Mouse (Mus musculus) cerebellum, adult 2 months (tissue): ENCODE data around the gene Glyatl3. TPM values are rescaled to one million over a fixed set of nuclear protein-coding genes. Genes with fewer than 3 reads are reported as not detected.

Source experiments
- DNase-seq, 2 experiments: peaks; one replicate each; pipeline ENCODE4 v3.0.0; 2021
- H3K27ac ChIP-seq: fragments of 200-500 bp; 2 replicates; pipeline ENCODE4 v1.5.1; 2012; ENCODE audit warnings: low read length, control low read depth, inconsistent platforms; ENCODE audit not compliant: insufficient read depth
- H3K27me3 ChIP-seq: fragments of 200-500 bp; 2 replicates; pipeline ENCODE4 v1.6.1; 2012; ENCODE audit warnings: inconsistent platforms, mild to moderate bottlenecking, low read length, moderate library complexity; ENCODE audit not compliant: control insufficient read depth, insufficient read depth
- H3K4me1 ChIP-seq: fragments of 200-500 bp; 2 replicates; pipeline ENCODE4 v1.6.1; 2011; ENCODE audit warnings: low read length; ENCODE audit not compliant: control insufficient read depth, insufficient read depth
- H3K4me3 ChIP-seq: fragments of 200-500 bp; replicated peaks from 2 replicates; pipeline ENCODE3; 2011; ENCODE audit warnings: mild to moderate bottlenecking, low read depth, low read length, control low read depth; ENCODE audit not compliant: insufficient read depth
- CTCF ChIP-seq: fragments of 200-500 bp; IDR thresholded peaks from 2 replicates; pipeline ENCODE4 v1.5.1; 2011; ENCODE audit warnings: low read depth, mild to moderate bottlenecking, control low read depth, low read length, moderate library complexity, borderline replicate concordance; ENCODE audit not compliant: insufficient read depth
- POLR2A ChIP-seq: fragments of 200-500 bp; IDR thresholded peaks from 2 replicates; pipeline ENCODE4 v1.6.1; 2011; ENCODE audit warnings: low read length, control low read depth, borderline replicate concordance; ENCODE audit not compliant: insufficient read depth
- WGBS: fragments of 180-500 bp; shearing (Covaris S2); methylation state at CpG from one replicate; pipeline ENCODE4 v1.1.7; 2018; 5-methylcytosine and 5-hydroxymethylcytosine counted together
- polyA plus RNA-seq: library from polyadenylated mRNA; depleted of rRNA; stranded (reverse); fragments of >200 nt; gene quantifications from 2 replicates; pipeline ENCODE4 v1.2.3, GENCODE M21; 2012; rRNA removed

Glyatl3 gene
- polyA plus RNA-seq, 1 experiment, result not detected

DNA sequence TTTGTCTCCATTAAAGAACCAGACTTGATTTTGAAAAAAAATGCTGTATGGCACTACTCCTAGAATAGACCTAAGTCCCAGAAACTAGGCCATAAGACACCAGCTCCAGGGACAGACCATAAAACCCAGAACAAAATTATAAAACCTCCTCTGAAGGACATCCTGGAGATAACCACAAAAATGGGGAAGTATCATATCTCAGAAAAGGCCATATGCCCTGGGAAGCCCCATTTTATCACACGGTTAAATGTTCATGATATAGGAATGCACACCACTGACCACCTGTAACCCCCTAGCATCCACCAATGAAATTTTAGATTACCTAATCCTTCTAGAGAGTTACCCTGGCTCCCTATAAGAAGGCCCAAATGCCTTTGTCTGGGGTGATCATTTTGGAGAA, 38.6 kb downstream of the Glyatl3 start:
- H3K4me3 ChIP-seq, result no peak overlapping the region
- no peak for DNase-seq
- no peaks in the 10 kb centered on the region for H3K27me3 ChIP-seq
- 100% methylated on average over 1 of the region's 1 CpGs for WGBS
- H3K4me1 ChIP-seq, result no peaks in the 10 kb centered on the region
- no peak overlapping the region for H3K27ac ChIP-seq
- no peak for TF ChIP-seq CTCF
- no peak for TF ChIP-seq POLR2A

DNA sequence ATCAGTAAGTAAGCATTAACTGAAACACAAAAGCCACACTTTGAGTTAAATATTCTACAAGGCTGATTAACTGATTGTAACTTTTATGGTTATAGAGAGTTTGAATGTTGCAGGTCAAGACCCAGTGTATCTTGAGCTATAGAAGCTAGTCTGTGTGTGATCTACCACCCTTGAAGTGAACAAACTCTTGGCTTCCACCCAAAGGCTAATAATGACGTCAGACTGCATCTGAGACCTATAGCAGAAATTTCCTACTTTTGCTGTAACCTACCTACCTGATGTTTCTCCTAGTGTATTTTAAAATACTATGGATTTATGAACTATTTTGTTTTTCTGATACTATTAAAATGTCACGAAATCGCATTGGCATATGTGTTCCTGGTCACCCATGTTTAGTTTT, 39.4 kb downstream of the Glyatl3 start:
- Histone ChIP-seq H3K27ac (no peak overlapping the region), H3K27me3 (no peaks in the 10 kb centered on the region), H3K4me1 (no peaks in the 10 kb centered on the region), H3K4me3 (no peak overlapping the region)
- TF ChIP-seq CTCF, result no peak
- TF ChIP-seq POLR2A, result no peak
- 70% methylated on average over 3 of the region's 3 CpGs for WGBS
- DNase-seq, result no peak

DNA sequence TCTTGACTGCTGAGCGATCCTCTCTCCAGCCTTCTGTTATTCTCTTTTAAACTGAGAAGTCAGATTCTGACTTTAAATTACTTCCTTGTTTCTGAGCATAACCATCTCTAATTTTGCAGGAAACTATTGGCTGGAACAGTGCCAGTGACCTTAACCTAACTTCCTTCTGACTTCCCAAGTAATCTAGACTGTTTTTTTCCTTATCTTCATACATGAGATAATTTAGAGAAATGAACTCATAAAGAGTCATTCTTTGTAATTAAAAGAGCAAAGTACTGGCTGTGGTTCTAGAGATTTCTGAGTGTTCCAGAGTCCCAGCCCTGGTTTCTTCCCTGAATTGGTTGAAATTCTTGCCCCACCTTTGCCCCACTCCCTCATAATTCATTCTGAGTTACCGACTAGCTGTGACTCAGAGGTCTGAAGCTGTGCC, 40.6 kb downstream of the Glyatl3 start:
- TF ChIP-seq POLR2A (no peak), CTCF (no peak)
- no peak for DNase-seq

DNA sequence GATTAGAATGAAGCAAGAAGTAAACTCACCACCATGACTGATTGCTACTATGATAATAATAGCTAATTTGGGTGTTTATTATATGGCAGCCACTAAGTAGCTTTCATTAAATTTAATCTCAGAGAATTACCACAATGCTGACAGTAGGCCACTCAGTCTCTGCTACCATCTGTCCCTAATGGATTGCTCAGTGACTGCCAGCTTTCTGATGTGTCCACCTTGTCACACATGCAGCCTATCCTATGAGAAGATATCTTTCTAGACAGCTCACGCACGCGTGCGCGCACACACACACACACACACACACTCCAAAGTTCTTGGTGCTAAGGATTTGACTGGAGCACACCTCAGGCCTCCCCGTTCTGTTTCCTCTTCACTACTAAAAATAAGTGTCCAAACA, 41.5 kb downstream of the Glyatl3 start:
- TF ChIP-seq POLR2A (no peak), CTCF (no peak)
- DNase-seq, result no peak
- Histone ChIP-seq H3K27me3 (no peaks in the 10 kb centered on the region), H3K27ac (no peak overlapping the region), H3K4me1 (no peaks in the 10 kb centered on the region), H3K4me3 (no peak overlapping the region)
- 71% methylated on average over 6 of the region's 6 CpGs for WGBS

More for the DNA sequence above, 40.6 kb downstream of the Glyatl3 start:
- WGBS, result 72% methylated on average over 2 of the region's 2 CpGs
- Histone ChIP-seq H3K4me3 (no peak overlapping the region), H3K4me1 (no peaks in the 10 kb centered on the region), H3K27ac (no peak overlapping the region), H3K27me3 (no peaks in the 10 kb centered on the region)

DNA sequence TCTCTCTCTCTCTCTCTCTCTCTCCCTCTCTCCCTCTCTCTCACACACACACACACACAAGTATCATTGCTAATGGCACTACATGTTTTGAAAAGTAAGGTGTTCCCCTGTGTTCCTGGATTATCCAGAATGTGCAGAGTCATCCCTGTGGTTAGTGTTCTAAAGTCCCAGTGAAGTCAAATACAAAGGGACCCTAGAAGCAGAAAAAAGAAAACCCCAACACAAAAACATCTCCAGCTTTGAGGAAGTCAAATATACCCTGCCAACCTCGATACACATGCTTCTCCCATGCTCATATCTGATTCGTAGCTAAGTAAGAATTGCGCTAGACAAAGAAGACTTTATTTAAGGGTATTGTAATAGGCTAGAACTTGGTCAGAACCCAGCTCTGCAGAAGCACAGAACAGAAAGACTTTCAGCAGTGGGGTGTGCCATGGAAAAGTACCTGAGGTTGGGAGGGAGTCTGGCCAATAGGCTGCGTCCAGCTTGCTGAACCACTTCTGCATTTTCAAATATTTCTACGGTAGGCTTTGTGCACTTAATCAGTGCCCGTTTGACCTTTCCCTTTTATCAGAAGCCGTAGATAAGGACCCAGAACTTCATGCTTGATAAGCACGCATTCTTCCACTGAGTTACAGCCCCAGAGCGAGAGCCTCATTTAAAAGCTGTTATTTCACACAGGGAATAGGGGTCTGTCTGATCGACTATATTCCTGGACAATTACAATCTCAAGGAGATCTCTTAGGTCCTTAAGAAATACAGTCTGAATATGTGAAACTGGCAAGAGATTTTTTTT, 45.0 kb downstream of the Glyatl3 start:
- whole genome bisulfite sequencing, result 57% methylated on average over 10 of the region's 10 CpGs
- no peak for DNase-seq
- Histone ChIP-seq H3K4me1 (no peaks in the 10 kb centered on the region), H3K27ac (no peak overlapping the region), H3K4me3 (no peak overlapping the region), H3K27me3 (no peaks in the 10 kb centered on the region)
- TF ChIP-seq CTCF (no peak), POLR2A (no peak)

DNA sequence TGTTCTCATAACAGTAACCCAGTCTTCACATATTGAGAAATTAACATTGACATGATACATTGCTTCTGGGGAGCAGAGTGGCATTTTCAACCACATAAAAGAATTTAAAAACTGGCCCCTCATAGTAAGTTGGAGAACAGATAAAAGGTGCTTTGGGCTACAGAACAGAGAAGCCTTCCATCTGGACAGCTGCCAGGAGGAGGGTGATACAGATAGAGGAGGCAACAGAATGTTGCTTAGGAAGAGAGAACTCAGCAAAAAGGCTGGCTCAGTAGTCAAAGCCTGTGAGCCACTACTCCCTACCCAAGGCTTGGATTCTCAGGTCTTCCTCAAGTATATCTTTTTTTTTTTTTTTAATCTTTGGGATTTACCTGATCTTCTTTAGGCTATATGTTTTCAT, 59.1 kb downstream of the Glyatl3 start:
- TF ChIP-seq POLR2A, result no peak
- TF ChIP-seq CTCF, result no peak
- Histone ChIP-seq H3K27me3 (no peaks in the 10 kb centered on the region), H3K4me3 (no peak overlapping the region), H3K27ac (no peak overlapping the region), H3K4me1 (no peaks in the 10 kb centered on the region)
- DNase-seq, result no peak

Other genes starting within 250 kb of the Glyatl3 start
- gene Esp1, start 187.2 kb downstream of the Glyatl3 start, polyA plus RNA-seq, result not detected in 2 replicates
- not detected in 2 replicates for gene Crisp2, start 107.3 kb downstream of the Glyatl3 start, polyA plus RNA-seq
- not detected in 2 replicates for gene Rhag, start 103.2 kb downstream of the Glyatl3 start, polyA plus RNA-seq
- gene 9130008F23Rik, start 33.8 kb downstream of the Glyatl3 start, polyA plus RNA-seq, result 0.21 and 0.27 TPM in 2 replicates
- gene Mut, start 20.3 kb upstream of the Glyatl3 start, polyA plus RNA-seq, result 24.2 and 26.8 TPM in 2 replicates
- 4.7 and 4.8 TPM in 2 replicates for gene Cenpq, start 20.7 kb upstream of the Glyatl3 start, polyA plus RNA-seq